Mouse (Mus musculus) frontal cortex, adult (tissue): ENCODE measurements around the gene A630095N17Rik.

ENCODE experiments used
- ATAC-seq: cut with Nextera tagmentation; 2 replicates; pipeline ENCODE4 v1.9.2; 2017; ENCODE audit warnings: mild to moderate bottlenecking, moderate library complexity, mixed read lengths; ENCODE audit not compliant: low TSS enrichment

Gene A630095N17Rik

GRCm38 (mm10) chr1:75179334-75180104 lies 52.4 kb downstream of the A630095N17Rik start:
- ATAC-seq = peak; percentile 13; the same call in 1 of the 2 replicates
